Mouse (Mus musculus) gastrocnemius, postnatal 36 days (tissue): ENCODE measurements at regions not wholly inside any gene's neighbourhood (a gene's known extent, or its start where the extent isn't known, plus 50 kb on each side); places are given as distances from the start of the nearest gene placed in this dataset.

Experiments
- DNase-seq, 2 experiments: peaks; one replicate each; pipeline ENCODE4 v3.0.0; 2022
- intact Hi-C: fragments of 180-260 bp; cut with DNase I; formaldehyde crosslinking; loops from one replicate; pipeline ENCODE4 v1.15.1; 2025

GRCm38 (mm10) chr10:122386748-122387147, 61.6 kb upstream of the Avpr1a start:
- intact Hi-C loops: no loop called here
- DNase-seq: no peak

- no peak for DNase-seq
- intact Hi-C loops: no loop called here
Observed at GRCm38 (mm10) chr10:122379661-122380344, 68.5 kb upstream of the Avpr1a start.

GRCm38 (mm10) chr10:122343291-122343690, 105.0 kb upstream of the Avpr1a start:
- no peak for DNase-seq
- intact Hi-C loops: no loop called here

GRCm38 (mm10) chr10:122342356-122342755, 105.9 kb upstream of the Avpr1a start:
- intact Hi-C loops: no loop called here
- no peak for DNase-seq

GRCm38 (mm10) chr10:122326851-122327250, 121.4 kb upstream of the Avpr1a start:
- intact Hi-C loops: no loop called here
- no peak for DNase-seq

GRCm38 (mm10) chr10:122318886-122319285, 129.4 kb upstream of the Avpr1a start:
- peak in 1 of 2 experiments; percentile 7 for DNase-seq
- intact Hi-C loops: no loop called here

- intact Hi-C loops: no loop called here
Observed at GRCm38 (mm10) chr10:122310646-122311193, 137.6 kb upstream of the Avpr1a start.

GRCm38 (mm10) chr10:122308691-122309090, 139.6 kb upstream of the Avpr1a start:
- intact Hi-C loops: no loop called here
- peak in 1 of 2 experiments; percentile 12 for DNase-seq

More at GRCm38 (mm10) chr10:122310646-122311193, 137.6 kb upstream of the Avpr1a start:
- no peak for DNase-seq

GRCm38 (mm10) chr10:122302259-122302658, 146.0 kb upstream of the Avpr1a start:
- intact Hi-C loops: no loop called here
- no peak for DNase-seq

- intact Hi-C loops: no loop called here
- no peak for DNase-seq
Observed at GRCm38 (mm10) chr10:122295921-122296425, 152.3 kb upstream of the Avpr1a start.

GRCm38 (mm10) chr10:122291611-122292010, 156.7 kb upstream of the Avpr1a start:
- no peak for DNase-seq
- intact Hi-C loops: no loop called here

- intact Hi-C loops: no loop called here
- DNase-seq: no peak
Observed at GRCm38 (mm10) chr10:122291091-122291490, 157.2 kb upstream of the Avpr1a start.

- intact Hi-C loops: no loop called here
- DNase-seq: no peak
Observed at GRCm38 (mm10) chr10:122274885-122275284, 173.4 kb upstream of the Avpr1a start.

- no peak for DNase-seq
Observed at GRCm38 (mm10) chr10:122274181-122274580, 174.1 kb upstream of the Avpr1a start.

GRCm38 (mm10) chr10:122264070-122264469, 166.9 kb upstream of the Rxylt1 start:
- intact Hi-C loops: no loop called here
- DNase-seq: no peak

More at GRCm38 (mm10) chr10:122274181-122274580, 174.1 kb upstream of the Avpr1a start:
- intact Hi-C loops: no loop called here

GRCm38 (mm10) chr10:122259354-122259753, 162.2 kb upstream of the Rxylt1 start:
- no peak for DNase-seq
- intact Hi-C loops: no loop called here

- intact Hi-C loops: no loop called here
- no peak for DNase-seq
Observed at GRCm38 (mm10) chr10:122258711-122259110, 161.5 kb upstream of the Rxylt1 start.

GRCm38 (mm10) chr10:122231818-122232217, 134.6 kb upstream of the Rxylt1 start:
- intact Hi-C loops: no loop called here
- no peak for DNase-seq

- intact Hi-C loops: no loop called here
- DNase-seq: no peak
Observed at GRCm38 (mm10) chr10:122230746-122231145, 133.6 kb upstream of the Rxylt1 start.

GRCm38 (mm10) chr10:122225679-122226078, 128.5 kb upstream of the Rxylt1 start:
- intact Hi-C loops: no loop called here
- DNase-seq: no peak

GRCm38 (mm10) chr10:122223076-122223475, 125.9 kb upstream of the Rxylt1 start:
- DNase-seq: no peak
- intact Hi-C loops: no loop called here

- intact Hi-C loops: no loop called here
- DNase-seq: no peak
Observed at GRCm38 (mm10) chr10:122217594-122217993, 120.4 kb upstream of the Rxylt1 start.
